Mouse (Mus musculus): ENCODE results near the gene H2-Q10.
"Not testable (repeated sequence)": the region's sequence is repeated elsewhere in the genome, so short reads cannot be mapped to it uniquely, and the experiment has no call there.

The H2-Q10 gene

GRCm38 (mm10) chr17:35469842-35470751, at the start of gene H2-Q10:
Gene H2-Q10 (plus strand): TSS chr17:35470089.
- peak in 1 of 2 experiments; percentile 9 for DNase-seq

GRCm38 (mm10) chr17:35420206-35420810, 49.6 kb upstream of the H2-Q10 start:
- peak; percentile 58 to 67 for DNase-seq

GRCm38 (mm10) chr17:35421331-35421730, 48.6 kb upstream of the H2-Q10 start:
- not testable (repeated sequence) for DNase-seq

GRCm38 (mm10) chr17:35422360-35422759, 47.5 kb upstream of the H2-Q10 start:
- DNase-seq: not testable (repeated sequence)

- DNase-seq: not testable (repeated sequence)
These were observed 46.6 kb upstream of the H2-Q10 start for GRCm38 (mm10) chr17:35423131-35423810.

GRCm38 (mm10) chr17:35424106-35424505, 45.8 kb upstream of the H2-Q10 start:
- not testable (repeated sequence) for DNase-seq

- peak in 1 of 2 experiments; percentile 26 for DNase-seq
These were observed 45.1 kb upstream of the H2-Q10 start, which contains the start of gene H2-Q6 for GRCm38 (mm10) chr17:35424624-35425416. Gene H2-Q6 (plus strand): TSS chr17:35424850.

GRCm38 (mm10) chr17:35425474-35425873, 44.4 kb upstream of the H2-Q10 start:
- peak in 1 of 2 experiments; percentile 39 for DNase-seq

GRCm38 (mm10) chr17:35428883-35429282, 41.0 kb upstream of the H2-Q10 start:
- DNase-seq: not testable (repeated sequence)

- DNase-seq: not testable (repeated sequence)
These were observed 39.2 kb upstream of the H2-Q10 start for GRCm38 (mm10) chr17:35430671-35431070.

GRCm38 (mm10) chr17:35432167-35432566, 37.7 kb upstream of the H2-Q10 start:
- not testable (repeated sequence) for DNase-seq

- peak; percentile 31 to 43 for DNase-seq
These were observed 35.1 kb upstream of the H2-Q10 start for GRCm38 (mm10) chr17:35434836-35435235.

GRCm38 (mm10) chr17:35435577-35435976, 34.3 kb upstream of the H2-Q10 start:
- DNase-seq: not testable (repeated sequence)

- DNase-seq: not testable (repeated sequence)
These were observed 32.4 kb upstream of the H2-Q10 start for GRCm38 (mm10) chr17:35437386-35437936.

- not testable (repeated sequence) for DNase-seq
These were observed 31.5 kb upstream of the H2-Q10 start for GRCm38 (mm10) chr17:35438395-35438794.

GRCm38 (mm10) chr17:35438885-35439284, 31.0 kb upstream of the H2-Q10 start, which contains the start of gene H2-Q7:
Gene H2-Q7 (plus strand): TSS chr17:35439155.
- peak; percentile 46 for DNase-seq

GRCm38 (mm10) chr17:35439295-35439747, 30.6 kb upstream of the H2-Q10 start:
- DNase-seq: not testable (repeated sequence)

- not testable (repeated sequence) for DNase-seq
These were observed 29.8 kb upstream of the H2-Q10 start for GRCm38 (mm10) chr17:35439925-35440645.

GRCm38 (mm10) chr17:35442376-35442775, 27.5 kb upstream of the H2-Q10 start:
- DNase-seq: not testable (repeated sequence)

GRCm38 (mm10) chr17:35444510-35444909, 25.4 kb upstream of the H2-Q10 start:
- DNase-seq: not testable (repeated sequence)

GRCm38 (mm10) chr17:35458247-35458646, 11.6 kb upstream of the H2-Q10 start:
- not testable (repeated sequence) for DNase-seq

All from thymus, postnatal 36 days (tissue).